Mouse (Mus musculus) gastrocnemius, adult 8-10 months (tissue): ENCODE measurements at regions not wholly inside any gene's neighbourhood (a gene's known extent, or its start where the extent isn't known, plus 50 kb on each side); places are given as distances from the start of the nearest gene placed in this dataset.

Experiments
- DNase-seq, 2 experiments: peaks; one replicate each; pipeline ENCODE4 v3.0.0; 2022; ENCODE audit warnings: low spot score in 2 of 2

- no peak for DNase-seq
Measured at GRCm38 (mm10) chr4:55134339-55134738, 189.5 kb downstream of the Zfp462 start.

DNA sequence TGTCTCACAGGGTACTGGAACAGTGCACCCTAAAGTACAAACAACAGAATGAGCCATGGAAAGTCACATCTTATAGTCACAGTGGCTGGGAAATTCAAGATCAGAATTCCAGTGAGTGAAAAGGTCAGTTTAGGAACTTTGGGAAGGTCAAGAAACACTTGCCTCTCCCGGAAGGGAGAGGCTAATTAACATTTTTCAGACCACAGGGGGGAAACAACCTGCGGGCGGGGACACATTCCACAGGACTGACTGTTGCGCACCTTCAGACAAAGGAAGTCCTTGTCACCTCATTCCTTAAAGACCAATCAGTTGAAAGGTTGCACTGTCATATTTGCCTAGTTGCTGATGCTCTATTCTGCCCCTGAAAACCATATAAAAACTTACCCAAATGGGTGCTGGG, 189.9 kb downstream of the Zfp462 start:
- no peak for DNase-seq

- DNase-seq = no peak
Measured at GRCm38 (mm10) chr4:55136283-55136682, 191.4 kb downstream of the Zfp462 start.

DNA sequence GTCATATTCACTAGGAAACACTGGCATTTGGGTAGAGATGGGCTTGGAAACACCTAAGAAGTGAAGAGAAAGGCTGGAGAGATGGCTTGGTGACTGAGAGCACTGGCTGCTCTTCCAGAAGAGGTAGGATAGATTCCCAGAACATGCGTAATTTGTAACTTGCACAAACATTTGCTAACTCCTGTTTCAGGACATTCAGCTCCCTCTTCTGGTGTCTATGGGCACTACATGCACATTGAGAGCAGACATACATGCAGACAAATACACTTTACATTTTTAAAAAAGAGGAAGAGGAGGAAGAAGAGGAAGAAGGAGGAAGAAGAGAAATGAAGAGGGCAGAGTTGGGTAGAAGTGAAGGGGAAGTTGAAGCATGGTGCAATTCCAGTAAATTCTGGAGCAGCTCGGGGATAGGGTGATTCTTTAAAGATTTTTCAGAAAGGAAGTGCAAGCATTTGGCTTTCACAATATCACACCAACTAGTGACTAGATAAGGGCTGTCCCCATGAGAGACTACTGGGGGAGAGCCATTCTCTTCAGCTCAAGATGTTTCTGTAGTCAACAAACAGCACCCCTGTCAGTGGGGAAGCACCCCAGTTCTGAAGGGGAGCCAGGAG, 193.0 kb downstream of the Zfp462 start:
- DNase-seq = no peak

- no peak for DNase-seq
Measured at GRCm38 (mm10) chr4:55141317-55141716, 196.5 kb downstream of the Zfp462 start.

DNA sequence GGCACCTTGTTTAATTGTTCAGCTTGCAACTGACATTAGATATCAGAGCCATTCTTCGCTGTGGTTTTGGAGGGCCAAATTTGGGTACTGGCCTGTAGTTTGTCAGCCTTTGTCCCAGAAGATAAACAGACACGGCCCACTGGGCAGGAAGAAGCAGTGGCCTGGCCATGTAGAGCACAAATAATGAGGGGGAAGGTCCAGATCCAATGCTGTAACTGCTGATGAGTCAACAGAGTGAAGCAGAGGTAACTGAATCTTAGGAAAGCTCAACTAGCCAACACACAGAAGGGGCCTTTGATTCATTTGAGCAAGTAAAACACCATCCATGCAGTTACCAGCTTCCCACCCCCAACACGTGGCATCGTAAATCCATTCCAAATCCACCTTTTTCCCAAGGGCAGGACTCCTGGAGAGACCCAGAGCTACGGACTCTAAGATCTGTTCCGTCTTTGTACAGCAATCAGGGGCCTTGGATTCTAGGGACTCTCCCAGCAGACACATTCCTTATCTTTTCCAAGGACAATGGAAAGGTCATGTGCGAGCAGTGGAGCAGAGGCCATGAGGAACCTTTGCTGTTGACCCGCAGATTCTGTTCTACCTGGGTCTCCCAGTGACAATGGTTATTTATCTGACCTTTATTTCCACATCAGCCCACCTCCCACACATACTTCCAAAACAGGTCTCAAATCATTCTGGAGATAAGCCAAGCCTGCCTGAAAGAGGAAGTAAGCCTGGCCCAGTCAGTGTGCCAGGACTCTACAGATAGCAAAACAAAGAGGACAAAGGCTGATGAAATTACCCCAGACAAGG, 197.3 kb downstream of the Zfp462 start:
- DNase-seq = no peak

- no peak for DNase-seq
Measured at GRCm38 (mm10) chr4:55143400-55143799, 198.6 kb downstream of the Zfp462 start.

GRCm38 (mm10) chr4:55144995-55145394, 200.1 kb downstream of the Zfp462 start:
- no peak for DNase-seq

DNA sequence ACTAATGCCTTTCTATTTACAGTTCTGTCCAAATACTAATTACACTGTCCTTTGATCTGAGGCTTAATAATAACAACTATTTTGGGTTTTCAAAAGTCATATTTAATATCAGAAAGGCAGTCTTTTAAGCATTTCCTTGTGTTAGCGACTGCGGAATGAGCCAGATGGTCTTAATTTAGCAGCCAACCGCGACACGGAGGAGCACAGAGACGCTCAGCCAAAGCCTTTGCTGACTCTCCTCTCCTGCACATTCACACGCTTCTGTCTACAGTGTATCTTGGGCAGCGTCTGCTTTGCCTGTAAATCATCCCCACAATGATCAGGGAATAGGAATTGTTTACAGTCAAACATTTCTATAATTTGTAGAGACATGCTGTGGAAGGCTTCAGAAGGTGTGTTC, 201.1 kb downstream of the Zfp462 start:
- DNase-seq = no peak

DNA sequence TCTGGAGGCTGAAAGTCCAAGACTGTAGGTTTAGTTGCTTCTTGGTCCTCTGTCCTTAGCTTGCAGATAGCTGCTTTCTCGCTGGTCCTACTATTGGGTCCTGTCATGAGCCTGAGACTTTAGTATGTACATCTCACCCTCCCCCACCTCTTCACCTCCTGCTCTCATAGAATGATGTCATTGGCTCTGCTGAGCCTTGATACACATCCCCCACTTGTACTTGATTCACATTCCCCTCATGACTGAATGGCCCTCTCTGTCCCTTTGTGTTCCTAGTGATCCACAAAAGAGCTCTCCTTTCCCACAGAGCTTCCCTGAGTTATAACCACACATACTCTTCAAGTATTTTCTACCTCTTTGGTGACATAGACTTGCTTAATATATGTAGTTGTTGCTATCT, 201.5 kb upstream of the Rad23b start:
- no peak for DNase-seq

- DNase-seq = no peak
Measured at GRCm38 (mm10) chr4:55154556-55154955, 195.3 kb upstream of the Rad23b start.

DNA sequence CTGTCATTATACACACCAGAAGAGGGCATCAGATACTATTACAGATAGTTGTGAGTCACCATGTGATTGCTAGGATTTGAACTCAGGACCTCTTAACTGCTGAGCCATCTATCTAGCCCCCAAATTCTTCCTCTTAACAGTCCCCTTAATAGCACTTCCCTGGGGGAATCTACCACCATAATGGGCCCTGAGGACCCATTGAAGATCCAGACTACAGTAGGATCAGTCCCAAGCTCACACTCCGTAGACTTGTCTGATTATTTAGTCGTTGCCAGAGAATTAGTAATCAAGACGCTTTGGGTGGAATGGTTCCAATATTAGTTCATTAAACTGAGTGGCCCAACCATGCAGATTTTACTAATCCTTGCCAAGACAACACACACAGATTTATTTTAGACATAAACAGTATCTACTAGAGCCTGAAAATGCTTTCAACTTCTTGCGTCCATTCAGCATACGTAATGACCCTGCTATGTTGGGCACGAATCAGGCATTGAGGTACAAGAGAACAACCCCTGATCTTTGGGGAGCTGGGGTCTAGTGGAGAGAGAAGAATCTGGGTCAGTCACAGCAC, 191.6 kb upstream of the Rad23b start:
- DNase-seq = no peak

DNA sequence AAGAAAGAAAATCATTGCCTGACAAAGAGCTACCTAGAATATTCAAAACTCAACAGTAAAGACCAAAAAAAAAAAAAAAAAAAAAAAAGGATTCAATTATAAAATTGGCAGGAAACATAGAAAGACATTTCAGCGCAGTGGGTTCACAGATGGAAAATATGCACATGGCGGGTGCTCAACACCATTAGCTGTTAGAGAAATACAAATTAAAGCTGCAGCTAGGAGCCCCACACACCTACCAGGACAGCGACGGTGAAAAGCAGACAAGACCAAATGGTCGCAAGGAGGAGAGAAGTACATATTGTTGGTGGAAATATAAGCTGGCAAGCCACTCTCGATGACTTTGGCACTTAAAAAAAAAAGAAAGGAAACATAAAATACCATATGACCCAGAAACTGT, 183.6 kb upstream of the Rad23b start:
- DNase-seq = no peak

- DNase-seq = no peak
Measured at GRCm38 (mm10) chr4:55169063-55169462, 180.8 kb upstream of the Rad23b start.

DNA sequence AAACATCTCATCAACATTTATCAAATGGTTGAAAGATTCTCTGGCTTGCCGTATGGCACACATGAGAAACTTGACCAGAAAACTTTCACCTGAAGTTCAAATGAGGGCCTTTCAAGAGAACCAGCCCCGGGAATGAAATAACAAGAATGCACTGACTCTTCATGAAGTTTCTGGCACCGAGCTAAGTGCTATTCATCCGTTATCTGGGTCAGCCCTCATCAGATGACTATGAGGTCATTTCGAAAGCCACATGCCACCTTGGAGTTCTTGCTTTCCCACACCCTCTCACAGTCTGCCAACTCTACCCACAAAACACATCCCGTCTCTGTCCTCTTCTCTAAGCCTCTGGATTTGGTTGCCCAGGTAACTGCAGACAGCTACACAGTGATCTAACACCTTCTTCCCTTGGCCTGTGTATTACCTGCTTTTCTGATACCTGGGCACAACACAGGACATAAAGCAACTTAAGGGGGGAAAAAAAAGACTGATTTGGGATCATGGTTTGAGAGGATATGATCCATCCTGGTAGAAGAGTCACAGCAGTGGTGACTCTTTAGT, 177.4 kb upstream of the Rad23b start:
- peak; percentile 44 to 49 for DNase-seq

- DNase-seq = no peak
Measured at GRCm38 (mm10) chr4:55176026-55176425, 173.8 kb upstream of the Rad23b start.

DNA sequence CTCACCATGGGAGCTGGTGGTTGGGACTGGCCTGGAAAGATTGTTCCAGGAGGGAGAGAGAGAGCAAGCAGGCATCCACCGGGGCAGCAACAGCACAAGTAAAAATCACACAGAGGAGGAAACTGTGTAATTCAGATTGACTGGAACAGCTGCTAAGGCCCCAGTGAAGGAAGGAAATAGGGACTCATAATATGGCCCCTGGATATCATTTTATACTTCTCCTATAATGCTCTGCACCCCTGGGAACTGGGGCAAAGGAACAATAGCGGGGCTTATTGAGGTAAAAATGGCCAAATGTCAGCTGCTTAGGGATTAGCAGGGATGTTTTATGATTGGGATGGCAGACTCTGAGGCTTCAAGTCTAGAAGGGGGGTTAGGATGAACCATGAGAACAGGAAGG, 170.4 kb upstream of the Rad23b start:
- DNase-seq = no peak

GRCm38 (mm10) chr4:55183519-55183918, 166.3 kb upstream of the Rad23b start:
- no peak for DNase-seq

- no peak for DNase-seq
Measured at GRCm38 (mm10) chr4:55188716-55189115, 161.1 kb upstream of the Rad23b start.

DNA sequence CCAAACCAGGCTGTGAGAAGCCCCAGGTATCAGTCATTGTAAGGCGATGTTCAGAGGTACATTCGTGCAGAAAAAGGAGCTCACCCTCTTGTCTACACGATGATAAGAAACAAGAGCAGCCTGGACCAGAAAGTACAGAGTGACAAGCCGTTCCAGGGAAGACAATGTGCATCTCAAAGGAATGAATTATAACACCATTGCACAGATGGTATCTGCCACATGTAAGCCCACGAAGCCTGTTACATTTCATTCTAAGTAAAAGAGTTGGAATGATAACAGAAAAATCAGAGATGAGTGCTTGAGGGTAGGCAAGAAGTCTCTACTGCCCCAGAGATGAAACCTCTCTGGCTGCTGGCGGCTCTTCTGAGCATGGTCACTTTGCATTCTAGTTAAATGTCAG, 159.3 kb upstream of the Rad23b start:
- DNase-seq = no peak

GRCm38 (mm10) chr4:55194061-55194460, 155.8 kb upstream of the Rad23b start:
- DNase-seq = no peak

GRCm38 (mm10) chr4:55194552-55194951, 155.3 kb upstream of the Rad23b start:
- DNase-seq = no peak
